Mouse (Mus musculus) kidney, postnatal 0 days (tissue): ENCODE data around the gene Gfpt2. TPM values are rescaled to one million over a fixed set of nuclear protein-coding genes. Genes with fewer than 3 reads are reported as not detected.

Experiments
- ATAC-seq: fragments of 200-750 bp; cut with Nextera tagmentation; replicated peaks from 2 replicates; pipeline ENCODE4 v1.8.0; 2017; ENCODE audit warnings: low read depth, moderate number of reproducible peaks, moderate TSS enrichment, moderate library complexity; ENCODE audit not compliant: low FRiP score
- DNase-seq: peaks from one replicate; pipeline ENCODE4 v3.0.0-alpha.2; 2016; ENCODE audit warnings: low spot score
- H3K27ac ChIP-seq: fragments of 300-500 bp; sonication (generic); 2 replicates; pipeline ENCODE4 v1.5.1; 2014; ENCODE audit warnings: mild to moderate bottlenecking
- H3K27me3 ChIP-seq: fragments of 300-500 bp; sonication (generic); 2 replicates; pipeline ENCODE4 v1.6.1; 2014; ENCODE audit warnings: low read length, mixed read lengths; ENCODE audit not compliant: insufficient read depth
- H3K36me3 ChIP-seq: fragments of 300-500 bp; sonication (generic); 2 replicates; pipeline ENCODE4 v1.6.1; 2014; ENCODE audit warnings: low read length, mixed read lengths; ENCODE audit not compliant: insufficient read depth
- H3K4me1 ChIP-seq: fragments of 300-500 bp; sonication (generic); replicated peaks from 2 replicates; pipeline ENCODE4 v1.6.1; 2014; ENCODE audit warnings: antibody characterized with exemption, low read length, mixed read lengths; ENCODE audit not compliant: insufficient read depth
- H3K4me2 ChIP-seq: fragments of 300-500 bp; sonication (generic); 2 replicates; pipeline ENCODE4 v1.6.1; 2014; ENCODE audit warnings: mild to moderate bottlenecking, low read length, moderate library complexity, mixed read lengths
- H3K4me3 ChIP-seq: fragments of 300-500 bp; sonication (generic); replicated peaks from 2 replicates; pipeline ENCODE4 v1.5.1; 2014; ENCODE audit warnings: low read depth, low read length
- H3K9ac ChIP-seq: fragments of 300-500 bp; sonication (generic); 2 replicates; pipeline ENCODE4 v1.6.1; 2014; ENCODE audit warnings: low read depth, low read length
- H3K9me3 ChIP-seq: fragments of 300-500 bp; sonication (generic); replicated peaks from 2 replicates; pipeline ENCODE4 v1.6.1; 2016; ENCODE audit warnings: low read length, inconsistent platforms, mixed read lengths
- CTCF ChIP-seq: IDR thresholded peaks from 2 replicates; pipeline ENCODE4 v1.5.1; 2016; ENCODE audit warnings: antibody characterized with exemption, low read depth, mild to moderate bottlenecking, moderate library complexity
- WGBS: fragments of 180-500 bp; shearing (Covaris S2); extraction: QIAGEN DNeasy Blood & Tissue Kit; methylation state at CpG from one replicate; pipeline ENCODE4 v1.1.7; 2014; 5-methylcytosine and 5-hydroxymethylcytosine counted together
- polyA plus RNA-seq: library from polyadenylated mRNA; unstranded; fragments of >200 nt; fragmentation: Nextera tagmentation; extraction: Ambion mirVana; gene quantifications from 2 replicates; pipeline ENCODE4 v1.2.1, GENCODE M21; 2015

The Gfpt2 gene
- polyA plus RNA-seq, 1 experiment from 2014 or later, result 7.3 TPM

GRCm38 (mm10) chr11:49820928-49821327, 26.9 kb downstream of the Gfpt2 start:
- no peaks in the 10 kb centered on the region for H3K4me1 ChIP-seq
- H3K4me3 ChIP-seq, result no peak overlapping the region
- ATAC-seq, result no peak
- 80% methylated on average over 2 of the region's 2 CpGs for WGBS
- no peak overlapping the region for H3K27ac ChIP-seq
- no peaks in the 10 kb centered on the region for H3K9me3 ChIP-seq
- H3K36me3 ChIP-seq, result no peaks in the 10 kb centered on the region
- no peak for DNase-seq
- H3K4me2 ChIP-seq, result no peak overlapping the region
- no peaks in the 10 kb centered on the region for H3K27me3 ChIP-seq
- H3K9ac ChIP-seq, result no peak overlapping the region
- no peak for TF ChIP-seq CTCF

DNA sequence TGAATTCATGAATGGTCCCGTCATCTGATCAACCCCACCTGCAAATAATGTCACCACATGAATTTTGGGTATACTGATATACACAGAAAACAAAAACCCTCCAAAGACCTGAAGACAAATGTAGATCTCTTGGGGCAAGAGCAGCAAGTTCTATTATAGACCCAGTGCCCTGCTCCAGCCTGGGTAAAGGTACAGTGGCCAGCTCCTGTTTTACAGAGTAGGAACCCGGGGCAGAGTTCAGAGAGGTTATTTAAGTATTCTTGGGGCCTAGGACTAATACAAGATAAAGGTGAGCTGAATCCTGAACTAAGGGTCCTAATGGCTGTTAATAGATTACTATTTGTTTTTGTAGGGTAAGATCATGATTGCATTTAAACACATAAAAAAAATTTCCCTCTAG, 27.6 kb downstream of the Gfpt2 start:
- Histone ChIP-seq H3K9ac (no peak overlapping the region), H3K27me3 (no peaks in the 10 kb centered on the region), H3K4me3 (no peak overlapping the region), H3K27ac (no peak overlapping the region), H3K4me1 (no peaks in the 10 kb centered on the region), H3K9me3 (no peaks in the 10 kb centered on the region), H3K4me2 (no peak overlapping the region), H3K36me3 (no peaks in the 10 kb centered on the region)
- ATAC-seq (no peak), DNase-seq (no peak)
- 77% methylated on average over 2 of the region's 2 CpGs for WGBS
- no peak for TF ChIP-seq CTCF

DNA sequence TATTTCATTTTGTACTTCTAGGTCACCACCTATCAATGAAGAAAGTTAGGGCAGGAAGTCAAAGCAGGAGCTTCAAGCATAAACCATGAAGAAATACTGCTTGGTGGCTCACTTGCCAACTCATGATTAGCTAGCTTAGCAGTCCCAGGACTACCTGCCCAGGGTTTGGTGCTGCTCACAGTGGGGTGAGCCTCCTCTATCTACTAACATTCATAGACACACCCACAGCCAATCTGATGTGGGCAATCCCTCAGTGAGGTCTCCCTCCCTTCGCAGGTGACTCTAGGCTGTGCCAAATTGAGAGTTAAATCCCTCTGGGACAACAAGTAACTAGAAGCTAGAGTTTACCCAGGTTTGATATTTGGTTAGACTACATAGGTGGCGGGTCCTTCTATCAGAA, 28.4 kb downstream of the Gfpt2 start:
- no peak for TF ChIP-seq CTCF
- ATAC-seq (no peak), DNase-seq (no peak)
- H3K27me3 ChIP-seq, result no peaks in the 10 kb centered on the region
- 100% methylated on average over 2 of the region's 2 CpGs for WGBS
- no peaks in the 10 kb centered on the region for H3K9me3 ChIP-seq
- H3K36me3 ChIP-seq, result no peaks in the 10 kb centered on the region
- no peaks in the 10 kb centered on the region for H3K4me1 ChIP-seq
- no peak overlapping the region for H3K27ac ChIP-seq
- H3K4me3 ChIP-seq, result no peak overlapping the region
- no peak overlapping the region for H3K9ac ChIP-seq
- H3K4me2 ChIP-seq, result no peak overlapping the region

GRCm38 (mm10) chr11:49824896-49825295, 30.9 kb downstream of the Gfpt2 start:
- Histone ChIP-seq H3K27me3 (no peaks in the 10 kb centered on the region), H3K4me2 (no peak overlapping the region), H3K9ac (no peak overlapping the region), H3K4me1 (no peaks in the 10 kb centered on the region), H3K27ac (no peak overlapping the region), H3K9me3 (no peaks in the 10 kb centered on the region), H3K4me3 (no peak overlapping the region), H3K36me3 (no peaks in the 10 kb centered on the region)
- peak; percentile 42 for DNase-seq
- ATAC-seq, result no peak
- 64% methylated on average over 2 of the region's 2 CpGs for WGBS
- TF ChIP-seq CTCF, result peak; percentile 88

- 18% methylated on average over 6 of the region's 6 CpGs for WGBS
- Histone ChIP-seq H3K27me3 (no peaks in the 10 kb centered on the region), H3K4me3 (no peak overlapping the region), H3K4me1 (no peaks in the 10 kb centered on the region), H3K9me3 (no peaks in the 10 kb centered on the region), H3K27ac (no peak overlapping the region), H3K9ac (no peak overlapping the region), H3K4me2 (no peak overlapping the region), H3K36me3 (no peaks in the 10 kb centered on the region)
- TF ChIP-seq CTCF, result no peak
- peak; percentile 52 for DNase-seq
- no peak; the same call in 1 of the 2 replicates for ATAC-seq
Measured at GRCm38 (mm10) chr11:49827243-49827642, 33.3 kb downstream of the Gfpt2 start.

DNA sequence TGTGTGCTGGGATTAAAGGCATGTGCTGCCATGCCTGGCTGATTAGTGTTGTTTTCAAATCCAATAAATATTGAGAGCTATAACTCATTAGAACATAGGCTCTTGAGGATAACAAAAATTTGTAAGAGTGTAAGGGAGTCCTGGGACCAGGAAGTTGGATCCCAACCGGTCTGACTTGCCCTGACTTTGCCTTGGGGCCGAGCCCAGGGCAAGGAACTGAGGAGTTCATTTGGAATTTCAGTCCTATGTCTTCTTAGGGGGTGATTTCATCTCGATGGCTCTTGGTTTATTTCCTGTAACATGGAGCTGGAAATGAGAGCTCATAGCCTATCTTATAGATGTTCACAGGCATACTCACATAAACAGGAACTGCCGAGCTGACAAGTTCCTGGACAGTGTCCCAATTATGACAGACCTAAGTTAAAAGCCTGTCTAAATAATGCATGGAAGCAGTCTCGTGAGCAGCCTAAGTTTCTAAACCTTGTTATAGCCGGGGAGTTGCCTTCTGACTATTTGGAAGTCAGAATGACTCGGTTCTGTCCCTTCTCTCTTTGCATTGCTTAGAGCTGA, 35.3 kb downstream of the Gfpt2 start:
- 52% methylated on average over 7 of the region's 7 CpGs for WGBS
- H3K4me3 ChIP-seq, result no peak overlapping the region
- peaks cover 3% of the 10 kb centered on the region; the same call in 1 of the 2 replicates for H3K36me3 ChIP-seq
- no peaks in the 10 kb centered on the region for H3K4me1 ChIP-seq
- no peak overlapping the region for H3K9ac ChIP-seq
- TF ChIP-seq CTCF, result no peak
- ATAC-seq, result no peak
- no peaks in the 10 kb centered on the region for H3K27me3 ChIP-seq
- H3K27ac ChIP-seq, result no peak overlapping the region
- no peak overlapping the region for H3K4me2 ChIP-seq
- no peaks in the 10 kb centered on the region for H3K9me3 ChIP-seq
- peak; percentile 60 for DNase-seq

- no peak for ATAC-seq
- Histone ChIP-seq H3K9me3 (no peaks in the 10 kb centered on the region), H3K36me3 (peaks cover 11% of the 10 kb centered on the region; the same call in 1 of the 2 replicates), H3K4me2 (no peak overlapping the region), H3K27ac (no peak overlapping the region), H3K4me1 (no peaks in the 10 kb centered on the region), H3K27me3 (no peaks in the 10 kb centered on the region), H3K4me3 (no peak overlapping the region), H3K9ac (no peak overlapping the region)
- 72% methylated on average over 12 of the region's 12 CpGs for WGBS
- TF ChIP-seq CTCF, result no peak
- DNase-seq, result no peak
Measured at GRCm38 (mm10) chr11:49831980-49832379, 38.0 kb downstream of the Gfpt2 start.
